Mouse (Mus musculus) lung, embryonic 14.5 days (tissue): ENCODE data around the gene Zbtb20. TPM values are rescaled to one million over a fixed set of nuclear protein-coding genes. Genes with fewer than 3 reads are reported as not detected.

ENCODE experiments used
- ATAC-seq: fragments of 200-750 bp; cut with Nextera tagmentation; 2 replicates; pipeline ENCODE4 v1.8.0; 2017; ENCODE audit warnings: mild to moderate bottlenecking, moderate TSS enrichment, moderate library complexity; ENCODE audit not compliant: insufficient read depth
- DNase-seq: peaks from one replicate; pipeline ENCODE4 v3.0.0-alpha.2; 2015
- H3K27ac ChIP-seq: fragments of 300-500 bp; sonication (generic); 2 replicates; pipeline ENCODE4 v1.5.1; 2014; ENCODE audit warnings: low read depth, mild to moderate bottlenecking, moderate library complexity
- H3K27me3 ChIP-seq: fragments of 300-500 bp; sonication (generic); 2 replicates; pipeline ENCODE4 v1.6.1; 2014; ENCODE audit warnings: low read length, control low read depth; ENCODE audit not compliant: insufficient read depth
- H3K36me3 ChIP-seq: fragments of 300-500 bp; sonication (generic); 2 replicates; pipeline ENCODE4 v1.6.1; 2014; ENCODE audit warnings: control low read depth; ENCODE audit not compliant: insufficient read depth
- H3K4me1 ChIP-seq: fragments of 300-500 bp; sonication (generic); 2 replicates; pipeline ENCODE4 v1.6.1; 2014; ENCODE audit warnings: antibody characterized with exemption, control low read depth; ENCODE audit not compliant: insufficient read depth
- H3K4me2 ChIP-seq: fragments of 300-500 bp; sonication (generic); 2 replicates; pipeline ENCODE4 v1.6.1; 2014; ENCODE audit warnings: mild to moderate bottlenecking
- H3K4me3 ChIP-seq: fragments of 300-500 bp; sonication (generic); 2 replicates; pipeline ENCODE4 v1.5.1; 2014; ENCODE audit warnings: low read depth, low read length
- H3K9ac ChIP-seq: fragments of 300-500 bp; sonication (generic); 2 replicates; pipeline ENCODE4 v1.6.1; 2014
- H3K9me3 ChIP-seq: fragments of 300-500 bp; sonication (generic); 2 replicates; pipeline ENCODE4 v1.6.1; 2016; ENCODE audit warnings: low read depth, low read length, control low read depth
- CTCF ChIP-seq: IDR thresholded peaks from 2 replicates; pipeline ENCODE4 v1.5.1; 2016; ENCODE audit warnings: antibody characterized with exemption, low read depth
- WGBS: fragments of 180-500 bp; shearing (Covaris S2); extraction: QIAGEN DNeasy Blood & Tissue Kit; methylation state at CpG from one replicate; pipeline ENCODE4 v1.1.7; 2014; 5-methylcytosine and 5-hydroxymethylcytosine counted together
- polyA plus RNA-seq: library from polyadenylated mRNA; unstranded; fragments of >200 nt; fragmentation: Nextera tagmentation; extraction: Ambion mirVana; gene quantifications from 2 replicates; pipeline ENCODE4 v1.2.1, GENCODE M21; 2014

The Zbtb20 gene
- polyA plus RNA-seq, 1 experiment from 2014 or later, result 17.6 TPM

DNA sequence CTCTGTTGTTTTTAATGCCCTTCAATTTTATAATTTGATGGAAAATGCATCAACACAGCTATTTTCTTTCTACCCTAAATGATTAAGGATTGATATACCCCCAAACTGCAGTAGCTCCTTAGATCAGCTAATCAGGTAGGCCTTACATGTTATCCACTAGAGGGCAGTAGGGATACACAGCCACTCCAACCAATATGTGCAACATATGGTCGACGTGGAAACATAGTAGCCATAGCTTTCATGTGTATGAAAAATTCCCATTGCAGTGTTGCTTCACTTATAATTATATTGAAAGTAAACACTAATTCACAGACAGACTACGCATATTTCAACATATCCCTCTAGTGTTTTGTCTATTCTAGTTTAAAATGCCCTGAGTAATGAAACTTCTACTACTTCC is 664.4 kb downstream of the Zbtb20 start:
- Histone ChIP-seq H3K4me1 (no peaks in the 10 kb centered on the region), H3K27ac (no peak overlapping the region), H3K36me3 (no peaks in the 10 kb centered on the region), H3K9ac (no peak overlapping the region), H3K4me2 (no peak overlapping the region), H3K27me3 (no peaks in the 10 kb centered on the region), H3K4me3 (no peak overlapping the region), H3K9me3 (no peaks in the 10 kb centered on the region)
- ATAC-seq (peak; percentile 80; the same call in 1 of the 2 replicates), DNase-seq (peak; percentile 83)
- TF ChIP-seq CTCF, result peak; percentile 93
- WGBS, result 19% methylated on average over 3 of the region's 3 CpGs

DNA sequence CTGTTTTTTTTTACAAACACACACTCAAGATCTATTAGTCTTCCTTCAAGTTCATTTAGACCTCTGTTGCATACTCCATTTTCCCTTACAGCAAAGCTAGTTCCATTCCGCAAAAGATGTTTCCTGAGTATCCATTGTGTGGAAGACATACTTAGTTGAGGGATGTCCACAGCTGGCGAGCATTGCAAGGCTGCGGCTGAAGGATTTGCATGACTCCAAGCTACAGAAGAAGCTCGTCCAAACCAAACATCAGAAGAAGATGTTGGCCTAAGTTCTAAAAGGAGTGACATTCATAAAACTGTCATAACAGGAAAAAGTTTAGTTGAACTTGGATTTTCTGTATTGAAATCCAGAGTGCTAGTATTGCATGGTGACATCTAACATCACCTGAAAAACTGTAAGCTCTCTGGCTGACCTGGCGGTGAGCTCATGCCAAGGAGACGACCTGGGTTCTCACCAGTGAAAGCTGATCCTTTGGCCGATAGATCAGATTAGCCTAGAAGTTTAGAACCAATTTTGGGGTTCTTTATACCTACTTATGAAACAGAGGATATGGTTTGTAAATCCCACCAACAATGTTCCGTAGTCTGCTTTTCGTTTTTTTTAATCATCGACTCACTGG is 665.0 kb downstream of the Zbtb20 start:
- no peaks in the 10 kb centered on the region for H3K36me3 ChIP-seq
- no peak for TF ChIP-seq CTCF
- H3K9me3 ChIP-seq, result no peaks in the 10 kb centered on the region
- no peak for ATAC-seq
- H3K27me3 ChIP-seq, result no peaks in the 10 kb centered on the region
- H3K4me1 ChIP-seq, result no peaks in the 10 kb centered on the region
- 83% methylated on average over 10 of the region's 10 CpGs for WGBS
- no peak overlapping the region for H3K4me2 ChIP-seq
- no peak overlapping the region for H3K27ac ChIP-seq
- no peak for DNase-seq
- H3K9ac ChIP-seq, result no peak overlapping the region
- H3K4me3 ChIP-seq, result no peak overlapping the region

GRCm38 (mm10) chr16:43545261-43545660 is 669.6 kb downstream of the Zbtb20 start:
- H3K9ac ChIP-seq, result no peak overlapping the region
- no peak overlapping the region for H3K4me3 ChIP-seq
- no peaks in the 10 kb centered on the region for H3K9me3 ChIP-seq
- DNase-seq, result no peak
- H3K27me3 ChIP-seq, result no peaks in the 10 kb centered on the region
- 66% methylated on average over 4 of the region's 4 CpGs for WGBS
- TF ChIP-seq CTCF, result no peak
- H3K27ac ChIP-seq, result no peak overlapping the region
- peaks cover 8% of the 10 kb centered on the region for H3K4me1 ChIP-seq
- H3K36me3 ChIP-seq, result no peaks in the 10 kb centered on the region
- no peak for ATAC-seq
- no peak overlapping the region for H3K4me2 ChIP-seq

- Histone ChIP-seq H3K4me1 (peaks cover 8% of the 10 kb centered on the region), H3K4me2 (peak overlapping the region; percentile 38; the same call in 1 of the 2 replicates), H3K9me3 (no peaks in the 10 kb centered on the region), H3K9ac (no peak overlapping the region), H3K4me3 (no peak overlapping the region), H3K27ac (peak overlapping the region; percentile 12; the same call in 1 of the 2 replicates), H3K27me3 (no peaks in the 10 kb centered on the region), H3K36me3 (no peaks in the 10 kb centered on the region)
- WGBS, result 34% methylated on average over 19 of the region's 19 CpGs
- no peak for ATAC-seq
- peak; percentile 62 for DNase-seq
- no peak for TF ChIP-seq CTCF
These were observed 671.9 kb downstream of the Zbtb20 start for GRCm38 (mm10) chr16:43547323-43548180.

- ATAC-seq, result no peak
- WGBS, result 57% methylated on average over 5 of the region's 5 CpGs
- TF ChIP-seq CTCF, result no peak
- no peak overlapping the region for H3K27ac ChIP-seq
- H3K4me1 ChIP-seq, result peaks cover 8% of the 10 kb centered on the region
- H3K9ac ChIP-seq, result no peak overlapping the region
- H3K4me3 ChIP-seq, result no peak overlapping the region
- H3K9me3 ChIP-seq, result no peaks in the 10 kb centered on the region
- H3K4me2 ChIP-seq, result no peak overlapping the region
- no peaks in the 10 kb centered on the region for H3K36me3 ChIP-seq
- DNase-seq, result no peak
- no peaks in the 10 kb centered on the region for H3K27me3 ChIP-seq
These were observed 673.1 kb downstream of the Zbtb20 start for GRCm38 (mm10) chr16:43548774-43549173.

- Histone ChIP-seq H3K4me1 (peaks cover 8% of the 10 kb centered on the region), H3K4me3 (no peak overlapping the region), H3K27me3 (no peaks in the 10 kb centered on the region), H3K36me3 (no peaks in the 10 kb centered on the region), H3K27ac (no peak overlapping the region), H3K9ac (no peak overlapping the region), H3K9me3 (no peaks in the 10 kb centered on the region), H3K4me2 (no peak overlapping the region)
- WGBS, result 29% methylated on average over 9 of the region's 9 CpGs
- DNase-seq (no peak), ATAC-seq (peak; percentile 55; the same call in 1 of the 2 replicates)
- no peak for TF ChIP-seq CTCF
These were observed 673.9 kb downstream of the Zbtb20 start for GRCm38 (mm10) chr16:43549425-43550089.

- no peak for DNase-seq
- Histone ChIP-seq H3K9me3 (no peaks in the 10 kb centered on the region), H3K27me3 (no peaks in the 10 kb centered on the region), H3K4me1 (peaks cover 4% of the 10 kb centered on the region; the same call in 1 of the 2 replicates), H3K4me3 (no peak overlapping the region), H3K36me3 (no peaks in the 10 kb centered on the region), H3K9ac (no peak overlapping the region), H3K27ac (no peak overlapping the region), H3K4me2 (no peak overlapping the region)
- WGBS, result 88% methylated on average over 1 of the region's 1 CpGs
- TF ChIP-seq CTCF, result no peak
- no peak for ATAC-seq
These were observed 676.8 kb downstream of the Zbtb20 start for GRCm38 (mm10) chr16:43552443-43552842.
